Mouse (Mus musculus) embryonic fibroblast, embryonic 13.5 days (primary cell): ENCODE results near the gene Bcl2l15.

Experiments
- CTCF ChIP-seq: IDR thresholded peaks from 2 replicates; pipeline ENCODE4 v1.5.1; 2011; ENCODE audit warnings: mild to moderate bottlenecking, control low read depth, low read length, moderate library complexity, borderline replicate concordance; ENCODE audit not compliant: insufficient read depth
- POLR2A ChIP-seq: IDR thresholded peaks from 2 replicates; pipeline ENCODE4 v1.6.1; 2011; ENCODE audit warnings: low read depth, mild to moderate bottlenecking, control low read depth, low read length, moderate library complexity

GRCm38 (mm10) chr3:103810967-103811366, 21.4 kb upstream of the Bcl2l15 start:
- no peak for TF ChIP-seq CTCF
- no peak for TF ChIP-seq POLR2A
